Mouse (Mus musculus) Muller cell, postnatal 12 days (primary cell): ENCODE measurements at regions not wholly inside any gene's neighbourhood (a gene's known extent, or its start where the extent isn't known, plus 50 kb on each side); places are given as distances from the start of the nearest gene placed in this dataset.

Experiments used
- DNase-seq: peaks from one replicate; pipeline ENCODE4 v3.0.0-alpha.2; 2015; ENCODE audit errors: inconsistent ontology term

DNA sequence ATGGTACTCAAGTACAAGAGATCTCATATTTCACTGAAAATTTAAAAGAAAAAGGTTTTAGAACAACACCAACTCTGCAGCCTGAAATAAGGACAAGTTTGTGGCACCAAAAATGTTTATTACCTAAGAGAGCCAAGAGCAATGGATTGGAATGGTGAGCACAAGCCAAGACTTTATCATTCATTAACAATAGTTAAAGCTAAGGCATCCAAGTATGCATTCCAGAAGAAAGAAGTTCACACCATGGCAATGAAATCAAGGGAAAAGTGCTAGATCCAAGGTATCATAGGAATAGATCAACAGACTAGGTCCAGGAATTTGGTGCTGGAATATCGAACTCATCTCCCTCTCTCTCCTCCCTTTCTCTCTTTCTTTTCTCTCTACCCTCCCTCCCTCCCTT lies 63.8 kb upstream of the P3h2 start:
- no peak for DNase-seq

DNA sequence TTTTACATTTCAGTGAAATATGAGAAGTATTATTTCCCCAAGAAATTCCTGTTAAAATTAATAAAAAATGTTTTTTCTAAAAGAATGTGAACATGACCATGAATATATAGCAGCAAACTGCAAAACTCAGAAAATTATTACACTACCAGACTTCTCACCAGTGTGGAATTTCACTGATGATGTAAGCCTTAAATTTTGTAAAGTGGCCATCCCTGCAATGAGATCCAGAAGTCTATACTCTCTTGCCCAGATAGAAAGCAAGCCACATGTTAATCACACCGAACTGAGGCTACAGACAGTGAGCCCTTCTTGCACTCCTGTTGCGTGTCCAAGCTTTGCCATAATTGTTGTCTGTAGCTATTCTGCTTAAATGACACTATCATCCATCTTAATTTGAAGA lies 62.6 kb upstream of the P3h2 start:
- no peak for DNase-seq

DNA sequence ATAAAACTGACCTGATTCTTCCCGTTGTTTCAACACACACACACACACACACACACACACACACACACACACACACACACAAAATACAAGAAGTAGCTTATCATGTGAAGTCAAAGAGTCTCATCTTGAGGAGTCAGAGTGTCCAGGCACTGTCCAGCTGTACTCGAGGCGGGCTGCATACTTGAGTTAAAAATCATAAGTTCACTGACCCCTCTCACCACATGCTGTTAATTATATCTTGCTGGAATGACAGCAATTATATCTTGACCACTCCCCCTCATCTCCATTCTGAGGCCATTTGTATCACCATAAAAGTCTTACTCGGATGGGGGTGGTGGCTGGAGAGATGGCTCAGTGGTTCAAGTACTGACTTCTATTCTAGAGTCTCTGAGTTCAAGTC lies 58.5 kb upstream of the P3h2 start:
- peak; percentile 88 for DNase-seq

DNA sequence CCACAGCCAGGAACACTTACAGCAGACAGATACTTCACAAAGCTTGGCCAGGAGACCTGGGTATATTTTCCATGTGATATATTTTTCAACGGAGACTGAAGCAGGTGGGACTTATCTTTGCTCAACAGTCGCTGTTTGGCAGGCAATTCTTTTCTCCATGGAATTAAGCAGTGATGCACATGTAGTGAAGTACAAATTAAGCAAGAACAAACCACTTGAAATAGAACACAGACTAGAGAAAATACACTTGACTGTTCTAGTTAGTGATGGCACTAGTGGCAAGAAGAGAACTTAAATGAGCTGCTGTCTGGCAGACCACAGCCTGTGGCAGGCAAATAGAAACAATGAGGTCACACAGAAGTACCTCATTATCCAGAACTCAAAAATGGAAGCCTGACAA lies 57.8 kb upstream of the P3h2 start:
- DNase-seq, result peak; percentile 85

DNA sequence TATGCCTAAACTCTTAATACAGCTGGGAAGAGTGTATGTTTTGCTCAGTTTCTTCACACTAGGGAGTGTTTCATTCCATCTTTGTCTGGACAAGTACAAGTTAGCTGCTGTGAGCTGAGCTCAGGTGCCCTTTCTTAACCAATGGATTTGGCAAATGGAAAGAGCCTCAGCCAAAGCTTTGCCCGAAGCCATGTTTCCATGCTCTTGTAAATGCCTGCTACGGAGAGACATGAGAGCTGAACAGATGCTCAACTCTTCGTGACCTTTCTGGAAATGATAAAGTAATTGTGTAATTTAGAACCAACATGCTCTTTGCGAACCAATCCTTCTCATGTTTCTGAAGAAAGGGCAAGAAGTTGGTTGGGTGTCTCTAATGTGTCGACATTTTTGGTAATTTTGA lies 52.0 kb upstream of the P3h2 start:
- DNase-seq, result no peak
